Mouse (Mus musculus) myocyte (in vitro differentiated cells): ENCODE measurements around the gene H1foo. TPM values are rescaled to one million over a fixed set of nuclear protein-coding genes. Genes with fewer than 3 reads are reported as not detected.

Experiments
- H3K27me3 ChIP-seq: one replicate; pipeline ENCODE4 v1.6.1; 2011; ENCODE audit not compliant: control insufficient read depth, insufficient read depth, insufficient read length
- H3K36me3 ChIP-seq: one replicate; pipeline ENCODE4 v1.6.1; 2011; ENCODE audit not compliant: control insufficient read depth, insufficient read depth
- H3K4me2 ChIP-seq: one replicate; pipeline ENCODE4 v1.6.1; 2011; ENCODE audit warnings: low read depth, control low read depth
- H3K4me3 ChIP-seq: one replicate; pipeline ENCODE4 v1.5.1; 2011; ENCODE audit warnings: mild to moderate bottlenecking, control low read depth, moderate library complexity
- H3K79me2 ChIP-seq: one replicate; pipeline ENCODE4 v1.6.1; 2011; ENCODE audit not compliant: control insufficient read depth, insufficient read depth
- H3ac ChIP-seq: one replicate; pipeline ENCODE4 v1.6.1; 2011; ENCODE audit not compliant: control insufficient read depth, insufficient read length
- CEBPB ChIP-seq: IDR thresholded peaks from 2 replicates; pipeline ENCODE4 v1.6.1; 2011; ENCODE audit warnings: mild to moderate bottlenecking, moderate library complexity; ENCODE audit not compliant: poor library complexity, insufficient read depth, severe bottlenecking
- E2F4 ChIP-seq: IDR thresholded peaks from one replicate; pipeline ENCODE4 v1.6.1; 2011; ENCODE audit warnings: mild to moderate bottlenecking, control low read depth, moderate library complexity; ENCODE audit not compliant: insufficient read depth
- MAX ChIP-seq: IDR thresholded peaks from one replicate; pipeline ENCODE4 v1.6.1; 2011; ENCODE audit warnings: low read depth, mild to moderate bottlenecking, control low read depth
- MYOD1 ChIP-seq, 3 experiments: IDR thresholded peaks; one replicate each; pipeline ENCODE4 v1.6.1; 2011; ENCODE audit warnings: control low read depth in 2 of 3, low read depth in 2 of 3, mild to moderate bottlenecking in 2 of 3, moderate library complexity in 1 of 3; ENCODE audit not compliant: insufficient read length in 2 of 3, control insufficient read depth in 1 of 3
- MYOG ChIP-seq, 3 experiments: IDR thresholded peaks; one replicate each; pipeline ENCODE4 v1.6.1; 2011; ENCODE audit warnings: control low read depth in 2 of 3, low read depth in 2 of 3, mild to moderate bottlenecking in 2 of 3; ENCODE audit not compliant: insufficient read length in 2 of 3, control insufficient read depth in 1 of 3, insufficient read depth in 1 of 3
- POLR2A ChIP-seq: IDR thresholded peaks from one replicate; pipeline ENCODE4 v1.6.1; 2011; ENCODE audit warnings: low read depth, mild to moderate bottlenecking, control low read depth, moderate library complexity; ENCODE audit not compliant: insufficient read length
- POLR2AphosphoS2 ChIP-seq: IDR thresholded peaks from one replicate; pipeline ENCODE4 v1.6.1; 2011; ENCODE audit warnings: low read depth, control low read depth; ENCODE audit not compliant: insufficient read length
- REST ChIP-seq: IDR thresholded peaks from one replicate; pipeline ENCODE4 v1.6.1; 2011; ENCODE audit warnings: mild to moderate bottlenecking, control low read depth, moderate library complexity; ENCODE audit not compliant: insufficient read depth, insufficient read length
- SRF ChIP-seq: IDR thresholded peaks from one replicate; pipeline ENCODE4 v1.6.1; 2011; ENCODE audit warnings: low read depth; ENCODE audit not compliant: control insufficient read depth, insufficient read length
- TCF12 ChIP-seq: IDR thresholded peaks from one replicate; pipeline ENCODE4 v1.6.1; 2011; ENCODE audit warnings: mild to moderate bottlenecking, control low read depth; ENCODE audit not compliant: poor library complexity, insufficient read depth, severe bottlenecking
- TCF3 ChIP-seq: IDR thresholded peaks from one replicate; pipeline ENCODE4 v1.6.1; 2011; ENCODE audit warnings: low read depth, control low read depth; ENCODE audit not compliant: insufficient read length
- USF1 ChIP-seq: IDR thresholded peaks from one replicate; pipeline ENCODE4 v1.6.1; 2011; ENCODE audit warnings: low read depth, mild to moderate bottlenecking, control low read depth, moderate library complexity
- polyA plus RNA-seq: library from polyadenylated mRNA; unstranded; fragments of >200 nt; fragmentation: generic; extraction: Trizol; gene quantifications from one replicate; pipeline ENCODE4 v1.2.1, GENCODE M21; 2012; ENCODE audit warnings: missing spikeins

H1foo gene
- polyA plus RNA-seq: not detected

DNA sequence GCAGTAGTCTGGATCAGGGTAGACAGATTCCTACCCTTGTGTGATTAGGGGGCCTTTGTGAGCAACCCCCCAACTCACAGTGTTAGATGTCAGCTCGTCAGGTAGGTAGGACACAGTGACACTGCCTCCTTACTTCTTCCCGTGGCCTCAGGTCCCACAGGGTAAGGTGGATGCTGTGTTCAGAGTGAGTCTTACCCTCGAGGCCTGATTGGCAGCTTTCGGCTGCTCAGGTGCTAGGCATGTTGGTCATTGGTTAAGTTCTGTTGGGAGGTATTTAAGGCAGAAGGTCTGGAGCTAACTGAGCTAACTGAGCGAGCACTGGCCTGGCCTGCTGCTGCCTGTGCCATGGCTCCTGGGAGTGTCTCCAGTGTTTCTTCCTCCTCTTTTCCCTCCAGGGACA lies at the start of gene H1foo:
Gene H1foo (plus strand): TSS at position 301 of the 400 bp plus-strand sequence.
- Histone ChIP-seq H3K27me3 (no peaks in the 10 kb centered on the region), H3K36me3 (no peaks in the 10 kb centered on the region), H3K79me2 (no peaks in the 10 kb centered on the region), H3ac (no peak within 1 kb of the TSS), H3K4me2 (peak within 1 kb of the TSS; percentile 44), H3K4me3 (no peak within 1 kb of the TSS)
- no peak for TF ChIP-seq MAX
- TF ChIP-seq POLR2AphosphoS2: no peak
- TF ChIP-seq E2F4: no peak

DNA sequence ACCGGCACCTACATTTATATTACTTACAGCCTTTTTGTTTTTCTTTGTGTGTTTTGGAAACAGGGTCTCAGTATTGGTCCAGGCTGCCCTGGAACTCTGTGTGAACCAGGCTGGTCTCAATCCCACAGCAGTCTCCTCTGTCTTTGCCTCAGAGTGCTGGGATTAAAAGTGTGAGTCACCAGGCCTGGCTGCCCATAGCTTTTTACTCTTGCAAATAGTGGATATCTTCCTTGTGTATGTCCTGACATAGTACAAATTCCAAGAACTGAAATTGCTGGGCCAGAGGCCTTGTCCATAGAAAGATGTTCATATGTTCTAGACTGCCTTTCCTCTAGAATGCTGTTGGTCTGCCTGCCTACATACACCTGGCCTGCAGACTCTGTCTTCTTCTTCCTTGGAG lies 48.4 kb upstream of the H1foo start:
- TF ChIP-seq SRF (no peak), POLR2AphosphoS2 (no peak), CEBPB (no peak), USF1 (no peak), POLR2A (no peak), MYOG (IDR thresholded peaks at IDR 0.05; ENCODE audit: control insufficient read depth in 1 of 3, insufficient read depth in 1 of 3, insufficient read length in 2 of 3, low read depth in 2 of 3) (no peak), TCF3 (no peak), MYOD1 (IDR thresholded peaks at IDR 0.05; ENCODE audit: control insufficient read depth in 1 of 3, insufficient read length in 2 of 3, low read depth in 2 of 3) (no peak), REST (no peak), E2F4 (no peak), TCF12 (no peak), MAX (no peak)
- H3K36me3 ChIP-seq: no peaks in the 10 kb centered on the region
- no peak overlapping the region for H3K4me2 ChIP-seq
- no peaks in the 10 kb centered on the region for H3K27me3 ChIP-seq
- H3K4me3 ChIP-seq: no peak overlapping the region
- no peaks in the 10 kb centered on the region for H3K79me2 ChIP-seq
- no peak overlapping the region for H3ac ChIP-seq

- Histone ChIP-seq H3ac (no peak overlapping the region), H3K27me3 (no peaks in the 10 kb centered on the region), H3K79me2 (no peaks in the 10 kb centered on the region), H3K4me2 (no peak overlapping the region), H3K4me3 (no peak overlapping the region), H3K36me3 (no peaks in the 10 kb centered on the region)
- no peak for TF ChIP-seq MYOG (IDR thresholded peaks at IDR 0.05; ENCODE audit: control insufficient read depth in 1 of 3, insufficient read depth in 1 of 3, insufficient read length in 2 of 3, low read depth in 2 of 3)
- peak; percentile 57; the same call in 1 of the 2 replicates for TF ChIP-seq CEBPB
- TF ChIP-seq POLR2A: no peak
- no peak for TF ChIP-seq E2F4
- no peak for TF ChIP-seq SRF
These were observed 47.6 kb upstream of the H1foo start for GRCm38 (mm10) chr6:115897117-115897516.

- Histone ChIP-seq H3ac (no peak overlapping the region), H3K79me2 (no peaks in the 10 kb centered on the region), H3K4me3 (no peak overlapping the region), H3K4me2 (no peak overlapping the region), H3K36me3 (no peaks in the 10 kb centered on the region), H3K27me3 (no peaks in the 10 kb centered on the region)
- no peak for TF ChIP-seq POLR2A
- no peak for TF ChIP-seq E2F4
- no peak for TF ChIP-seq TCF3
- TF ChIP-seq MYOG (IDR thresholded peaks at IDR 0.05; ENCODE audit: control insufficient read depth in 1 of 3, insufficient read depth in 1 of 3, insufficient read length in 2 of 3, low read depth in 2 of 3): no peak
- no peak for TF ChIP-seq MAX
- no peak for TF ChIP-seq USF1
These were observed 46.7 kb upstream of the H1foo start for GRCm38 (mm10) chr6:115897926-115898520.

GRCm38 (mm10) chr6:115901062-115901461 lies 43.7 kb upstream of the H1foo start:
- H3K36me3 ChIP-seq: no peaks in the 10 kb centered on the region
- H3K79me2 ChIP-seq: no peaks in the 10 kb centered on the region
- TF ChIP-seq MYOD1 (IDR thresholded peaks at IDR 0.05; ENCODE audit: control insufficient read depth in 1 of 3, insufficient read length in 2 of 3, low read depth in 2 of 3) (peak in 1 of 3 experiments; percentile 32), MAX (no peak), E2F4 (no peak), TCF12 (no peak), MYOG (IDR thresholded peaks at IDR 0.05; ENCODE audit: control insufficient read depth in 1 of 3, insufficient read depth in 1 of 3, insufficient read length in 2 of 3, low read depth in 2 of 3) (no peak), TCF3 (no peak)
- H3K4me2 ChIP-seq: peak overlapping the region; percentile 51
- H3ac ChIP-seq: no peak overlapping the region
- no peaks in the 10 kb centered on the region for H3K27me3 ChIP-seq
- no peak overlapping the region for H3K4me3 ChIP-seq

- H3K36me3 ChIP-seq: no peaks in the 10 kb centered on the region
- no peaks in the 10 kb centered on the region for H3K27me3 ChIP-seq
- no peak overlapping the region for H3K4me3 ChIP-seq
These were observed 43.2 kb upstream of the H1foo start for GRCm38 (mm10) chr6:115901489-115901931.

More at GRCm38 (mm10) chr6:115901489-115901931, 43.2 kb upstream of the H1foo start:
- Histone ChIP-seq H3K79me2 (no peaks in the 10 kb centered on the region), H3K4me2 (peak overlapping the region; percentile 51), H3ac (no peak overlapping the region)
- TF ChIP-seq E2F4 (no peak), POLR2AphosphoS2 (no peak), USF1 (no peak), SRF (no peak), MYOG (IDR thresholded peaks at IDR 0.05; ENCODE audit: control insufficient read depth in 1 of 3, insufficient read depth in 1 of 3, insufficient read length in 2 of 3, low read depth in 2 of 3) (no peak), MYOD1 (IDR thresholded peaks at IDR 0.05; ENCODE audit: control insufficient read depth in 1 of 3, insufficient read length in 2 of 3, low read depth in 2 of 3) (no peak)
